8 mouse cellular contexts compared by ENCODE assay signal in the genomic region with DNA sequence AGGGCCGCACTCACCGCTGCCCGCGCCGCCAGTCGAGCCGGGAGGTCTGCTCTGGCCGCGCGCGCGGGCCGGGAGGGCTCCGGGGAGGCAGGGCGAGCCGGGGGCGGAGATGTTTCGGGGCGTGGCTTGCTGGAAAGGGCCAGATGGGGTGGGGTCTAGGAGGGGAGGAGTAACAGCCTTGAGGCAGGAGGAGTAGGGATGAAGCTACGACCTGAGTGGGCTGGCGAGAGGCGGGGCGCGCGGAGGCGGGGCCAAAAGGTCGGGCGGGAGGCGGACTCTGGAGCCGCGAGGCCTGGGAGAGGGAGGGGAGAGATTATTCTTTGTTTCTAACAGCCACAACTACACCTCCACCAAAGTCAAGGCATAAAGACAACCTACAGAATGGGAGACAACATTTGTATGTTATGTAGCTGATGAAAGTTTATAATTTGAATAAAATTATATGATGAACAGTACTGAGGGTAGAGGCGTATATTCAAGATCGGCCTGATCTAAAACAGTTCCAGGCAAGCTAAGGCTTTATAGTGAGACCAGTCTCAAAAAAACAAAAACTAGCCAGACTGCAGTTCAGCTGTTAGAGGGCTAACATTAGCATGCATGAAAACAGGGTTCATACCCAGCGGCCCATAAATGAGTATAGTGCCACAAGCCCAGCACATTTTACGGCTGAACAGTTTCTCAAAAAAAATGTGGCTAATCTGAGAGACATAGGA.
DNase-seq lines count a peak whose midpoint lies in the region; ATAC-seq lines count a peak whose summit lies in the region.

No protein-coding gene starts in this region.

- peaks cover 3% of the 10 kb centered on the region; the same call in 1 of the 2 replicates for H3K9me3 ChIP-seq in hindbrain, embryonic 15.5 days

- H3K4me3 ChIP-seq in hindbrain, embryonic 15.5 days: peak overlapping the region; percentile 72
- H3K4me3 ChIP-seq in macrophage (ENCODE audit: inconsistent target): peak overlapping the region; percentile 92; the same call in 1 of the 2 replicates

- WGBS in hindbrain, embryonic 15.5 days: 6% methylated on average over 35 of the region's 35 CpGs
- WGBS in macrophage (ENCODE audit: missing documents): 10% methylated on average over 35 of the region's 35 CpGs

- H3K4me1 ChIP-seq in hindbrain, embryonic 15.5 days (replicated peaks): peaks cover 7% of the 10 kb centered on the region; the same call in 1 of the 2 replicates

- no peaks in the 10 kb centered on the region for H3K27me3 ChIP-seq in hindbrain, embryonic 15.5 days

- H3K9ac ChIP-seq in hindbrain, embryonic 15.5 days: peak overlapping the region; percentile 42

- peak overlapping the region; percentile 77 for H3K4me2 ChIP-seq in hindbrain, embryonic 15.5 days

- peak; percentile 87 for DNase-seq in WW6 (ENCODE audit: low read depth, low spot score)
- DNase-seq in cerebellum, postnatal 36 days: peak; percentile 51 to 63
- DNase-seq in frontal cortex, postnatal 36 days (ENCODE audit: low spot score in 2 of 2): peak; percentile 53 to 64
- peak; percentile 69 for DNase-seq in left cerebral cortex, adult 11 months (ENCODE audit: low spot score)
- peak; percentile 84 for DNase-seq in retina, postnatal 7 days (ENCODE audit: low read depth, low spot score)
- DNase-seq in urinary bladder, adult 18-20 months (ENCODE audit: low spot score in 2 of 2): peak; percentile 89 to 94

- peak overlapping the region; percentile 68 for H3K27ac ChIP-seq in hindbrain, embryonic 15.5 days (replicated peaks)
- no peak overlapping the region; the same call in 1 of the 2 replicates for H3K27ac ChIP-seq in macrophage

- peak; percentile 94 for ATAC-seq in hindbrain, embryonic 15.5 days (ENCODE audit: low FRiP score, low read depth)

- peaks cover 75% of the 10 kb centered on the region for H3K79me2 ChIP-seq in macrophage (ENCODE audit: inconsistent target)

- H3K36me3 ChIP-seq in hindbrain, embryonic 15.5 days: no peaks in the 10 kb centered on the region
- H3K36me3 ChIP-seq in macrophage (ENCODE audit: inconsistent target): peaks cover 10% of the 10 kb centered on the region; the same call in 1 of the 2 replicates
